Mouse (Mus musculus): ENCODE measurements around the gene Ggact. TPM values are rescaled to one million over a fixed set of nuclear protein-coding genes. Genes with fewer than 3 reads are reported as not detected.

Ggact gene
- total RNA-seq, 1 experiment: 13.6 TPM

GRCm38 (mm10) chr14:122871841-122872580 lies 41.5 kb downstream of the Ggact start:
- no peaks in the 10 kb centered on the region for H3K36me3 ChIP-seq (ENCODE audit: control insufficient read depth, insufficient read depth, low read length, poor library complexity, severe bottlenecking)
- H3K27ac ChIP-seq (ENCODE audit: insufficient read depth, low read depth, low read length, poor library complexity, severe bottlenecking): no peak overlapping the region
- DNase-seq (ENCODE audit: low read depth, low spot score): no peak
- in situ Hi-C loops (cut with MboI; ENCODE audit: low sequenced_read_pairs in 2 of 2, unreplicated experiment in 2 of 2): no loop called here
- no peak overlapping the region for H3K4me3 ChIP-seq (ENCODE audit: insufficient read depth in 1 of 2, low read depth in 1 of 2, low read length in 2 of 2, poor library complexity in 1 of 2, severe bottlenecking in 1 of 2)
- TF ChIP-seq MAFK (IDR thresholded peaks at IDR 0.05; ENCODE audit: insufficient read depth, low read depth, low read length) (no peak), CHD2 (IDR thresholded peaks at IDR 0.05; ENCODE audit: low read depth, low read length) (no peak), ZNF384 (IDR thresholded peaks at IDR 0.05; ENCODE audit: low read depth, low read length) (no peak), ZC3H11A (IDR thresholded peaks at IDR 0.05; ENCODE audit: borderline replicate concordance, low read depth, low read length) (no peak)
- no peaks in the 10 kb centered on the region for H3K4me1 ChIP-seq (ENCODE audit: control insufficient read depth in 2 of 2, insufficient read depth in 2 of 2, low read length in 2 of 2, poor library complexity in 1 of 2)
- no peaks in the 10 kb centered on the region for H3K9me3 ChIP-seq (ENCODE audit: control insufficient read depth, insufficient read depth, low read depth, low read length)
- no peak overlapping the region for H3K9ac ChIP-seq (ENCODE audit: insufficient read depth, low read depth, low read length, poor library complexity, severe bottlenecking)

GRCm38 (mm10) chr14:122869831-122870230 lies 43.7 kb downstream of the Ggact start:
- no peak for DNase-seq (ENCODE audit: low read depth, low spot score)
- H3K36me3 ChIP-seq (ENCODE audit: control insufficient read depth, insufficient read depth, low read length, poor library complexity, severe bottlenecking): no peaks in the 10 kb centered on the region
- no peak overlapping the region for H3K9ac ChIP-seq (ENCODE audit: insufficient read depth, low read depth, low read length, poor library complexity, severe bottlenecking)
- H3K4me1 ChIP-seq (ENCODE audit: control insufficient read depth in 2 of 2, insufficient read depth in 2 of 2, low read length in 2 of 2, poor library complexity in 1 of 2): no peaks in the 10 kb centered on the region
- in situ Hi-C loops (cut with MboI; ENCODE audit: low sequenced_read_pairs in 2 of 2, unreplicated experiment in 2 of 2): no loop called here
- no peak overlapping the region for H3K4me3 ChIP-seq (ENCODE audit: insufficient read depth in 1 of 2, low read depth in 1 of 2, low read length in 2 of 2, poor library complexity in 1 of 2, severe bottlenecking in 1 of 2)
- H3K27ac ChIP-seq (ENCODE audit: insufficient read depth, low read depth, low read length, poor library complexity, severe bottlenecking): no peak overlapping the region
- TF ChIP-seq ZNF384 (IDR thresholded peaks at IDR 0.05; ENCODE audit: low read depth, low read length) (no peak), MAFK (IDR thresholded peaks at IDR 0.05; ENCODE audit: insufficient read depth, low read depth, low read length) (0 out of 2 replicates have a peak, but pooled peaks have one; percentile 4)
- no peaks in the 10 kb centered on the region for H3K9me3 ChIP-seq (ENCODE audit: control insufficient read depth, insufficient read depth, low read depth, low read length)

- H3K36me3 ChIP-seq (ENCODE audit: control insufficient read depth, insufficient read depth, low read length, poor library complexity, severe bottlenecking): no peaks in the 10 kb centered on the region
- in situ Hi-C loops (cut with MboI; ENCODE audit: low sequenced_read_pairs in 2 of 2, unreplicated experiment in 2 of 2): no loop called here
- TF ChIP-seq CHD2 (IDR thresholded peaks at IDR 0.05; ENCODE audit: low read depth, low read length): no peak
- TF ChIP-seq ZC3H11A (IDR thresholded peaks at IDR 0.05; ENCODE audit: borderline replicate concordance, low read depth, low read length): no peak
- TF ChIP-seq HCFC1 (IDR thresholded peaks at IDR 0.05; ENCODE audit: borderline replicate concordance, insufficient read depth, low read length): no peak
- TF ChIP-seq MAFK (IDR thresholded peaks at IDR 0.05; ENCODE audit: insufficient read depth, low read depth, low read length): no peak
- TF ChIP-seq ZNF384 (IDR thresholded peaks at IDR 0.05; ENCODE audit: low read depth, low read length): peak; percentile 60; the same call in 1 of the 2 replicates
- no peak overlapping the region for H3K27ac ChIP-seq (ENCODE audit: insufficient read depth, low read depth, low read length, poor library complexity, severe bottlenecking)
- no peak overlapping the region for H3K9ac ChIP-seq (ENCODE audit: insufficient read depth, low read depth, low read length, poor library complexity, severe bottlenecking)
- H3K9me3 ChIP-seq (ENCODE audit: control insufficient read depth, insufficient read depth, low read depth, low read length): no peaks in the 10 kb centered on the region
- H3K4me1 ChIP-seq (ENCODE audit: control insufficient read depth in 2 of 2, insufficient read depth in 2 of 2, low read length in 2 of 2, poor library complexity in 1 of 2): no peaks in the 10 kb centered on the region
- H3K4me3 ChIP-seq (ENCODE audit: insufficient read depth in 1 of 2, low read depth in 1 of 2, low read length in 2 of 2, poor library complexity in 1 of 2, severe bottlenecking in 1 of 2): no peak overlapping the region
- no peak for DNase-seq (ENCODE audit: low read depth, low spot score)
Measured at GRCm38 (mm10) chr14:122867531-122868285, 45.8 kb downstream of the Ggact start.

GRCm38 (mm10) chr14:122865462-122866129 lies 48.0 kb downstream of the Ggact start:
- Histone ChIP-seq H3K36me3 (ENCODE audit: control insufficient read depth, insufficient read depth, low read length, poor library complexity, severe bottlenecking) (no peaks in the 10 kb centered on the region), H3K9me3 (ENCODE audit: control insufficient read depth, insufficient read depth, low read depth, low read length) (no peaks in the 10 kb centered on the region), H3K4me3 (ENCODE audit: insufficient read depth in 1 of 2, low read depth in 1 of 2, low read length in 2 of 2, poor library complexity in 1 of 2, severe bottlenecking in 1 of 2) (no peak overlapping the region), H3K4me1 (ENCODE audit: control insufficient read depth in 2 of 2, insufficient read depth in 2 of 2, low read length in 2 of 2, poor library complexity in 1 of 2) (no peaks in the 10 kb centered on the region), H3K27ac (ENCODE audit: insufficient read depth, low read depth, low read length, poor library complexity, severe bottlenecking) (no peak overlapping the region), H3K9ac (ENCODE audit: insufficient read depth, low read depth, low read length, poor library complexity, severe bottlenecking) (no peak overlapping the region)
- TF ChIP-seq ZC3H11A (IDR thresholded peaks at IDR 0.05; ENCODE audit: borderline replicate concordance, low read depth, low read length) (no peak), MAFK (IDR thresholded peaks at IDR 0.05; ENCODE audit: insufficient read depth, low read depth, low read length) (no peak), HCFC1 (IDR thresholded peaks at IDR 0.05; ENCODE audit: borderline replicate concordance, insufficient read depth, low read length) (no peak), ZNF384 (IDR thresholded peaks at IDR 0.05; ENCODE audit: low read depth, low read length) (no peak), CHD2 (IDR thresholded peaks at IDR 0.05; ENCODE audit: low read depth, low read length) (no peak)
- DNase-seq (ENCODE audit: low read depth, low spot score): no peak
- in situ Hi-C loops (cut with MboI; ENCODE audit: low sequenced_read_pairs in 2 of 2, unreplicated experiment in 2 of 2): no loop called here

Data from ES-E14 (cell line).